Mouse (Mus musculus): Measurements from ENCODE around the gene Tmem267. TPM values are rescaled to one million over a fixed set of nuclear protein-coding genes. Genes with fewer than 3 reads are reported as not detected.

The Tmem267 gene
- polyA plus RNA-seq, 2 experiments = 0.37 to 0.84 TPM

DNA sequence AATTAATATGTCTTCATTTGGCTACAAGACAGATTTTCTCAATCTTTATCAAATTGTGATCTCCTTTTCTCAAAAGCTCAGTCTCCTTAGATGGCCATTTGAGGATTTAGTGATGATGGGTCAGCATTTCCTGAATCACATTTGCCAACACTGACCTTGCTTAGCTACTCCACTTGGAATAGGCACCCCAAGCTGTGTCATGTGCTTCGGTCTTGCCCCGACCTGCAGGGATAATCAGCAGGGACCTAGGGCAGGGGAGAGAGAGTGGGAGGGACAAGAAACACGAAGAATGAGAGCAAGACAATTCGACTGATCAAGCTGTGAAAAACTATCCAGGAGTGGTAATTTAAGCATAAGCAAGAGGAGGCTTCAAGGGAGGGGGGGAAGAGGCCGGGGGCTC lies 156.9 kb downstream of the Tmem267 start:
- ATAC-seq (ENCODE audit: insufficient read depth) (no peak), DNase-seq (ENCODE audit: low read depth in 3 of 3, low spot score in 3 of 3) (no peak)
- no peaks in the 10 kb centered on the region for H3K27me3 ChIP-seq (ENCODE audit: control insufficient read depth, insufficient read depth, low read length)
- H3K9ac ChIP-seq (replicated peaks) = no peak overlapping the region
- no peak overlapping the region for H3K27ac ChIP-seq
- H3K9me3 ChIP-seq (ENCODE audit: control insufficient read depth, low read length) = no peaks in the 10 kb centered on the region
- H3K4me3 ChIP-seq (ENCODE audit: insufficient read depth in 1 of 2, low read depth in 2 of 2, low read length in 2 of 2) = no peak overlapping the region
- no peak overlapping the region for H3K4me2 ChIP-seq (ENCODE audit: low read depth)
- WGBS (ENCODE audit: insufficient replicate concordance) = 53% methylated on average over 5 of the region's 5 CpGs
- H3K4me1 ChIP-seq (replicated peaks; ENCODE audit: control insufficient read depth in 2 of 2, insufficient read depth in 2 of 2, low read length in 1 of 2) = no peaks in the 10 kb centered on the region; a peak in 1 of 4 replicates
- TF ChIP-seq CTCF (IDR thresholded peaks at IDR 0.05; ENCODE audit: low read depth) (no peak), EP300 (IDR thresholded peaks at IDR 0.05; ENCODE audit: low read depth) (no peak)
- no peaks in the 10 kb centered on the region for H3K36me3 ChIP-seq (replicated peaks; ENCODE audit: control insufficient read depth, insufficient read depth, low read depth)

DNA sequence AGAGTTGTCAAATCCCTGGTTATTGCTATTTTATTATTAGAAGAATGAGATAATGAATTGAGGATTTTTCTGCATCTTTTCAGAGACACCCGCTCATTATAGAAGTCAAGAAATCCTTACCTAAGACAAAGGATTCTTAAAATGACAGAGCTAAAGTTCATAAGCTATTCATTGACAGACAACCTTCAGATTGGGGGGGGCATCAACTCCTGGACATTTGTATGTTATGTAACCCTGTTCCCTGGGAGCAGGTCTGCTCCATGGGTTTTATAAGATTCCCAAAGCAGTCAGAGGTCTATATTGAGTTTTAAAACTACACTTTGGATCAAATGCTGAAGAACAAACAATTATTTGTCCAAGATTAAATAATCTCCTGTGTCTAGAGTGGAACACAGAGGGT lies 158.7 kb downstream of the Tmem267 start:
- Histone ChIP-seq H3K9ac (replicated peaks) (no peak overlapping the region), H3K27me3 (ENCODE audit: control insufficient read depth, insufficient read depth, low read length) (no peaks in the 10 kb centered on the region), H3K9me3 (ENCODE audit: control insufficient read depth, low read length) (no peaks in the 10 kb centered on the region), H3K36me3 (replicated peaks; ENCODE audit: control insufficient read depth, insufficient read depth, low read depth) (no peaks in the 10 kb centered on the region), H3K4me1 (replicated peaks; ENCODE audit: control insufficient read depth in 2 of 2, insufficient read depth in 2 of 2, low read length in 1 of 2) (no peaks in the 10 kb centered on the region), H3K27ac (no peak overlapping the region), H3K4me3 (ENCODE audit: insufficient read depth in 1 of 2, low read depth in 2 of 2, low read length in 2 of 2) (no peak overlapping the region), H3K4me2 (ENCODE audit: low read depth) (no peak overlapping the region)
- no peak for ATAC-seq (ENCODE audit: insufficient read depth)
- WGBS (ENCODE audit: insufficient replicate concordance) = 71% methylated on average over 1 of the region's 1 CpGs
- no peak for DNase-seq (ENCODE audit: low read depth in 3 of 3, low spot score in 3 of 3)
- no peak for TF ChIP-seq EP300 (IDR thresholded peaks at IDR 0.05; ENCODE audit: low read depth)

DNA sequence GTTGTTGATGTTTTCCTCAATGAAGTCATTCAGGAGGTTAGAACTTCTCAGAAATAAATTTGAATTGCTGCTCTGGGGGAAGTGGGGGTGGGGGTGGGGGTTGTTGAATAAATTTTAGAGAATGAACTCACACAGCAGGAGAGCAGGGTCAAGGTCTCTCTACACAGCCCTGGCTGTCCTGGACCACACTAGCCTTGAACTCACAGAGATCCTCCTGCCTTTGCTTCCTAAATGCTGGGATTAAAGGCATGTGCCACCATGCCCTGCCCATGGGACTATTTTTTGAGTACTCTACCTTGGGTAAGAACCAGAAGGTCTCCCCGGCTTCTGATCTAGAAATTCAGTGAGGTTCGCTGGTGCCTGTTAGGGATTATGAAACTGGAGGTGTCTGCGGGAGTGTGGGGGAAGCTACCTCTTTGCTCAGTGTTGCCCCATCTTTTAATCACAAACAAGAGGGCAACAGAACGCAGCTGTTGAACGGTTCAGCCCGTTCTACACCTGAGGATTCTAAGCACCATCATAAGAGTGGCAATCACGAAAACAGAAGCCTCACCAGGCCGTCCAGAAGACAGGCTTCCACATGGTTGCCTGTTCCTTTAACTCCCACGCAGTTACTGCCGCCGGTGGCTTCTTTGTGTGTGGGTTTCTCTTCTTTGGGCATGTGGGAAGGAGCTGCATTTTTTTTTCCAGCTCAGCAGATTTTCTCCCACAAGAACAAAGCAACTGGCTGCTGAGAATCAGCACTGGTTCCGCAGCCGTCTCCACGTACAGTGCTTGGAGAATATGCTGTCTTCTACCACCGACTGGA lies 161.3 kb downstream of the Tmem267 start:
- no peaks in the 10 kb centered on the region for H3K36me3 ChIP-seq (replicated peaks; ENCODE audit: control insufficient read depth, insufficient read depth, low read depth)
- no peak overlapping the region for H3K4me3 ChIP-seq (ENCODE audit: insufficient read depth in 1 of 2, low read depth in 2 of 2, low read length in 2 of 2)
- H3K4me1 ChIP-seq (replicated peaks; ENCODE audit: control insufficient read depth in 2 of 2, insufficient read depth in 2 of 2, low read length in 1 of 2) = no peaks in the 10 kb centered on the region
- H3K27ac ChIP-seq = no peak overlapping the region
- H3K9ac ChIP-seq (replicated peaks) = no peak overlapping the region
- DNase-seq (ENCODE audit: low read depth in 3 of 3, low spot score in 3 of 3) (no peak), ATAC-seq (ENCODE audit: insufficient read depth) (no peak)
- 54% methylated on average over 15 of the region's 15 CpGs for WGBS (ENCODE audit: insufficient replicate concordance)
- no peaks in the 10 kb centered on the region for H3K9me3 ChIP-seq (ENCODE audit: control insufficient read depth, low read length)
- H3K4me2 ChIP-seq (ENCODE audit: low read depth) = no peak overlapping the region
- no peak for TF ChIP-seq CTCF (IDR thresholded peaks at IDR 0.05; ENCODE audit: low read depth)
- H3K27me3 ChIP-seq (ENCODE audit: control insufficient read depth, insufficient read depth, low read length) = no peaks in the 10 kb centered on the region

DNA sequence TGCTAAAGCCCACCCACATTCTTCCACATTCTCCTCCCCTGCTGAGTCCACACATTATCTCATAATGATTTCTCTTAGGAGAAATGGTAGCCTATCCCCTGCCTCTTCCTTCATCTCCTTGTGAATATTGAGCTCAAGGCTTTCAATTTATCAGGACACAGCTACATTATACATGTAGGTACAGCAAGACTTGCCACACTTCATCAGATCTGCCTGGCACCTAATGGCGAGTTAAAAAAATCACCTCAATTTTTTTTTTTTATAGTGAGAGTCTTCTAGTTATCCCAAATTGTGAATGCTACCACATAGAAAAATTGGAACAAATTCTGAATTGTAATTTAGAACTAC lies 161.8 kb downstream of the Tmem267 start:
- Histone ChIP-seq H3K36me3 (replicated peaks; ENCODE audit: control insufficient read depth, insufficient read depth, low read depth) (no peaks in the 10 kb centered on the region), H3K4me3 (ENCODE audit: insufficient read depth in 1 of 2, low read depth in 2 of 2, low read length in 2 of 2) (no peak overlapping the region), H3K27me3 (ENCODE audit: control insufficient read depth, insufficient read depth, low read length) (no peaks in the 10 kb centered on the region), H3K4me1 (replicated peaks; ENCODE audit: control insufficient read depth in 2 of 2, insufficient read depth in 2 of 2, low read length in 1 of 2) (no peaks in the 10 kb centered on the region), H3K9ac (replicated peaks) (no peak overlapping the region), H3K27ac (no peak overlapping the region), H3K9me3 (ENCODE audit: control insufficient read depth, low read length) (no peaks in the 10 kb centered on the region), H3K4me2 (ENCODE audit: low read depth) (no peak overlapping the region)
- ATAC-seq (ENCODE audit: insufficient read depth) (no peak), DNase-seq (ENCODE audit: low read depth in 3 of 3, low spot score in 3 of 3) (no peak)
- no peak for TF ChIP-seq EP300 (IDR thresholded peaks at IDR 0.05; ENCODE audit: low read depth)
- TF ChIP-seq CTCF (IDR thresholded peaks at IDR 0.05; ENCODE audit: low read depth) = no peak
- 53% methylated on average over 1 of the region's 1 CpGs for WGBS (ENCODE audit: insufficient replicate concordance)

DNA sequence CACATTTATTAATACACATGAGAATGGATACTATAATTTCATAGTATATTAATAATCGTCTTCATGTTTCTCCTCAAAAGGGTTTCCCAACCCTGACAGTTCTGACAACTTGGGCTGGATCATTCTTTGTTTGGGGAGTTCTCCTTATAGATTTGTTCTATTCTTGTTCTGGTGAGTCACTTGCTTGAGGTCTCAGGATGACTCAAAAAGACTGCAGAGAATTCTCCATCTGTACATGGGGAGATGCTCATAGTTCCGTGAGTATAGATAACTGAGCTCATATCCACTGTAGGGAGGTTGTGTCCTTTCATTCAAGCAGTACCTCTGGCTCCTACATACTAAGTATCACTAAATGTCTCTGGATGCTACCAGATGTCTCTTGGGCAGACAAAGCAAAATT lies 166.9 kb downstream of the Tmem267 start:
- H3K27ac ChIP-seq = no peak overlapping the region
- H3K9ac ChIP-seq (replicated peaks) = no peak overlapping the region
- no peak overlapping the region for H3K4me3 ChIP-seq (ENCODE audit: insufficient read depth in 1 of 2, low read depth in 2 of 2, low read length in 2 of 2)
- DNase-seq (ENCODE audit: low read depth in 3 of 3, low spot score in 3 of 3) (no peak), ATAC-seq (ENCODE audit: insufficient read depth) (no peak)
- TF ChIP-seq EP300 (IDR thresholded peaks at IDR 0.05; ENCODE audit: low read depth) = no peak
- TF ChIP-seq CTCF (IDR thresholded peaks at IDR 0.05; ENCODE audit: low read depth) = no peak
- H3K27me3 ChIP-seq (ENCODE audit: control insufficient read depth, insufficient read depth, low read length) = no peaks in the 10 kb centered on the region
- H3K9me3 ChIP-seq (ENCODE audit: control insufficient read depth, low read length) = no peaks in the 10 kb centered on the region
- H3K4me2 ChIP-seq (ENCODE audit: low read depth) = no peak overlapping the region
- no peaks in the 10 kb centered on the region for H3K4me1 ChIP-seq (replicated peaks; ENCODE audit: control insufficient read depth in 2 of 2, insufficient read depth in 2 of 2, low read length in 1 of 2)
- 70% methylated on average over 2 of the region's 2 CpGs for WGBS (ENCODE audit: insufficient replicate concordance)
- H3K36me3 ChIP-seq (replicated peaks; ENCODE audit: control insufficient read depth, insufficient read depth, low read depth) = no peaks in the 10 kb centered on the region
